Mouse (Mus musculus): Measurements from ENCODE around the gene Chrd. TPM values are rescaled to one million over a fixed set of nuclear protein-coding genes. Genes with fewer than 3 reads are reported as not detected.

Chrd gene
- polyA plus RNA-seq (2012; rRNA removed), result 7.2 and 10.7 TPM in 2 replicates

DNA sequence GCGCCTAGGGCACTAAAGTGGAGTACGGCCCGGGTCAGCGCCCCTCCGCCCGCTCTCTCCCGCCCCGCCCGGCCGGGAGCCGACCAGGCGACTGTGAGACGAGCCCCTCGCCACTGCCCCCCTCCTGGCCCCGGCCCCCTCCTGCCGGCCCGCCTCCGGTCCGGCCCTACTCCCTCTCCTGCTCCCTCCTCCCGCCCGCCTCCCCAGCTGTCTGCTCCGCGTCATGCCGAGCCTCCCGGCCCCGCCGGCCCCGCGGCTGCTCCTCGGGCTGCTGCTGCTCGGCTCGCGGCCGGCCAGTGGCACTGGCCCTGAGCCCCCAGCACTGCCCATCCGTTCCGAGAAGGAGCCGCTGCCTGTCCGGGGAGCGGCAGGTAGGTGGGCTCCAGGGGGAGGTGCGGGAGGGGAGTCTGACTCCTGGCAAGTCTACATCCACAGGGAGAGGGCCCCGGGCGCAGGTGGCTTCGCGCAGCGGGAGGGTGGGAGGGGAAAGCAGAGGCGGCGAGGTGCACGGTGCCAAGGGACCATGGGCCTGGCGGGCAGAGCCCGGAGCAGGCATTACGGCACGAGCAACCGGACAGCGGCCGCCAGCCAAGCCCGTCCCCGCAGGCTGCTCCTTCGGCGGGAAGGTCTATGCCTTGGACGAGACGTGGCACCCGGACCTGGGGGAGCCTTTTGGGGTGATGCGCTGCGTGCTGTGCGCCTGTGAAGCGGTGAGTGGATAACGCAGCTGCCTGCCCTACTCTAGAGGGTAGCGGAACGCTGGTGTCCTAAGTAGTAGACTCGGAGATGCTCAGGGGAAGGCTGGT is at the start of gene Chrd:
TSS of gene Chrd (plus strand) at position 203 of the 806 bp plus-strand sequence.
- no peaks in the 10 kb centered on the region for H3K36me3 ChIP-seq (ENCODE audit: control insufficient read depth, insufficient read depth, low read length)
- TF ChIP-seq CTCF (conservative IDR thresholded peaks at IDR 0.05; ENCODE audit: insufficient read depth, insufficient read length, low read depth, low read length), result no peak
- no peak for TF ChIP-seq POLR2A (IDR thresholded peaks at IDR 0.05; ENCODE audit: low read depth, low read length)
- H3K4me1 ChIP-seq (ENCODE audit: control insufficient read depth, insufficient read depth, low read length), result no peaks in the 10 kb centered on the region; the same call in 1 of the 2 replicates
- no peaks in the 10 kb centered on the region for H3K27me3 ChIP-seq (replicated peaks; ENCODE audit: control insufficient read depth, insufficient read depth, low read length)
- DNase-seq, result peak; percentile 69
- H3K4me3 ChIP-seq (ENCODE audit: insufficient read depth, low read depth, low read length), result peak within 1 kb of the TSS; percentile 58
- no peak within 1 kb of the TSS for H3K27ac ChIP-seq (ENCODE audit: insufficient read depth, low read depth, low read length)
- under 1% methylated on average over 62 of the region's 70 CpGs for WGBS

DNA sequence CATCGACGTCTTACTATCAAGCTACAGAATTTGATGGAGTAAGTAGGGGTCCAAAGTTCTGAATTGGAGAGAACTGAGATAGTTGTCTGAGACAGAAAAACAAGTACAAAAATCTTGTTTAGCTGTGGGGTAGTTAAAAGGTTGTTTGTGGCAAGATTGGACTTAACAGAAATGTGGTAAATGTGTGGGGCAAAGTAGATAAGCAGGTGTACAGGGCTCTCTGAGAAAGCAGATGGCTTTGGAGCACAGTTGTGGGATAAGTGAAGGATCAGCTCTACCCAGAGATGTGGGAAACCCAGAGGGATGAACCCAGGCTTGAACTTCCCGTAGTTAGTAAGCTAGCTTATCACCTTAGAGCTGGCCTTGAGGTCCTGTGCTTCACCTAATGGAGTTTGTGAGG is 42.2 kb upstream of the Chrd start:
- H3K4me1 ChIP-seq (ENCODE audit: control insufficient read depth, insufficient read depth, low read length), result no peaks in the 10 kb centered on the region
- no peak for DNase-seq
- peaks cover 17% of the 10 kb centered on the region for H3K36me3 ChIP-seq (ENCODE audit: control insufficient read depth, insufficient read depth, low read length)
- no peak overlapping the region for H3K4me3 ChIP-seq (ENCODE audit: insufficient read depth, low read depth, low read length)
- WGBS, result 76% methylated on average over 3 of the region's 3 CpGs
- no peak overlapping the region for H3K27ac ChIP-seq (ENCODE audit: insufficient read depth, low read depth, low read length)
- TF ChIP-seq CTCF (conservative IDR thresholded peaks at IDR 0.05; ENCODE audit: insufficient read depth, insufficient read length, low read depth, low read length), result no peak
- TF ChIP-seq POLR2A (IDR thresholded peaks at IDR 0.05; ENCODE audit: low read depth, low read length), result no peak
- H3K27me3 ChIP-seq (replicated peaks; ENCODE audit: control insufficient read depth, insufficient read depth, low read length), result no peaks in the 10 kb centered on the region

GRCm38 (mm10) chr16:20691617-20692016 is 41.3 kb upstream of the Chrd start:
- Histone ChIP-seq H3K36me3 (ENCODE audit: control insufficient read depth, insufficient read depth, low read length) (peaks cover 14% of the 10 kb centered on the region), H3K27me3 (replicated peaks; ENCODE audit: control insufficient read depth, insufficient read depth, low read length) (no peaks in the 10 kb centered on the region)
- WGBS, result 48% methylated on average over 1 of the region's 1 CpGs

DNA sequence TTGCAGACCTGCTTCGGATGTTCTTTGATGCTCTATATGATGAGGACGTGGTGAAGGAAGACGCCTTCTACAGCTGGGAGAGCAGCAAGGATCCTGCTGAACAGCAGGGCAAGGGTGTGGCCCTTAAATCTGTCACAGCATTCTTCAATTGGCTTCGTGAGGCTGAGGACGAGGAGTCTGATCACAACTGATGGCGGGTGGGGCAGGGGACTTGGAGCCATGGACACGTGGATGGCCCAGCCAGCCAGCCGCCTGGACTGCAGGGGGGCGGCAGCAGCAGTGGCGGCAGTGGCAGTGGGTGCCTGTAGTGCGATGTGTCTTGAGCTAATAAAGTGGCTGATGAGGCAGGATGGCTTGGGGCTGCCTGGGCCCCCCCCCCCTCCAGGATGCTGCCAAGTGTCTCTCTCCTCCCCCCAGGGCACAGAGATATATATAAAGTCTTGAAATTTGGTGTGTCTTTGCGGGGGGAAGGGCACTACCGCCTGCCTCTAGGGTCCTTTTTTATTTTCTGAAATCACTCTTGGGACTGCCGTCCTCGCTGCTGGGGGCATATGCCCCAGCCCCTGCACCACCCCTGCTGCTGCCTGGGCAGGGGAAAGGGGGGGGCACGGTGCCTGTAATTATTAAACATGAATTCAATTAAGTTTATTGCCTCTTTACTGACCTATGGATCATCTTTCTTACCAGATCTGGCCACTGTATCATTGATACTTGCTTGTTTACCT is 40.5 kb upstream of the Chrd start:
- H3K4me3 ChIP-seq (ENCODE audit: insufficient read depth, low read depth, low read length), result no peak overlapping the region
- no peaks in the 10 kb centered on the region for H3K4me1 ChIP-seq (ENCODE audit: control insufficient read depth, insufficient read depth, low read length)
- no peaks in the 10 kb centered on the region for H3K27me3 ChIP-seq (replicated peaks; ENCODE audit: control insufficient read depth, insufficient read depth, low read length)
- H3K36me3 ChIP-seq (ENCODE audit: control insufficient read depth, insufficient read depth, low read length), result peaks cover 8% of the 10 kb centered on the region
- TF ChIP-seq POLR2A (IDR thresholded peaks at IDR 0.05; ENCODE audit: low read depth, low read length) (no peak), CTCF (conservative IDR thresholded peaks at IDR 0.05; ENCODE audit: insufficient read depth, insufficient read length, low read depth, low read length) (no peak)
- no peak overlapping the region for H3K27ac ChIP-seq (ENCODE audit: insufficient read depth, low read depth, low read length)
- WGBS, result 68% methylated on average over 16 of the region's 16 CpGs
- no peak for DNase-seq

More at GRCm38 (mm10) chr16:20691617-20692016, 41.3 kb upstream of the Chrd start:
- no peak for TF ChIP-seq CTCF (conservative IDR thresholded peaks at IDR 0.05; ENCODE audit: insufficient read depth, insufficient read length, low read depth, low read length)
- no peak for TF ChIP-seq POLR2A (IDR thresholded peaks at IDR 0.05; ENCODE audit: low read depth, low read length)
- DNase-seq, result no peak
- no peak overlapping the region for H3K4me3 ChIP-seq (ENCODE audit: insufficient read depth, low read depth, low read length)
- no peaks in the 10 kb centered on the region for H3K4me1 ChIP-seq (ENCODE audit: control insufficient read depth, insufficient read depth, low read length)
- no peak overlapping the region for H3K27ac ChIP-seq (ENCODE audit: insufficient read depth, low read depth, low read length)

- WGBS, result 2% methylated on average over 37 of the region's 37 CpGs
- TF ChIP-seq CTCF (conservative IDR thresholded peaks at IDR 0.05; ENCODE audit: insufficient read depth, insufficient read length, low read depth, low read length) (no peak), POLR2A (IDR thresholded peaks at IDR 0.05; ENCODE audit: low read depth, low read length) (peak; percentile 51)
- peak; percentile 90 for DNase-seq
- Histone ChIP-seq H3K27me3 (replicated peaks; ENCODE audit: control insufficient read depth, insufficient read depth, low read length) (no peaks in the 10 kb centered on the region), H3K27ac (ENCODE audit: insufficient read depth, low read depth, low read length) (0 out of 2 replicates have a peak within 1 kb of the TSS, but pooled peaks have one; percentile 21), H3K4me1 (ENCODE audit: control insufficient read depth, insufficient read depth, low read length) (no peaks in the 10 kb centered on the region), H3K36me3 (ENCODE audit: control insufficient read depth, insufficient read depth, low read length) (peaks cover 4% of the 10 kb centered on the region), H3K4me3 (ENCODE audit: insufficient read depth, low read depth, low read length) (peak within 1 kb of the TSS; percentile 84)
Observed at GRCm38 (mm10) chr16:20693111-20693701, 39.7 kb upstream of the Chrd start, which contains the start of gene Fam131a. Fam131a (plus strand) TSS chr16:20693241.

DNA sequence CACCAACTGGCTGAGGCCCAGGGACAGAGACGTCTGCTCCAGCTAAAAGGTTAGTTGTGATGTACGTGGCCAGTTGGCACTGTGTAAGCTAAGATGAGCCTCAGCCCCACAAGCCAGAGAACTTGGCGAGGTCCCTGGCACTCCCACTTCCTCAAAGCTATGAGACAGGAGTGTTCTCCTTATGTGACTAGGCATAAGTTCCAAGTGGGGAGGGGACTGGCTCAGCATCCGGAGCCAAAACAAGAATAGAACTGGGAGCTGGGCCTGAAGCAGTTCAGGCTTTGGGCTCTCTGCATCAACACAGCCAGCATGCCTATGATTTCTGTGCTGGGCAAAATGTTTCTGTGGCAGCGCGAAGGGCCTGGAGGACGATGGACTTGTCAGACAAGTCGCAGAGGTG is 38.1 kb upstream of the Chrd start:
- TF ChIP-seq POLR2A (IDR thresholded peaks at IDR 0.05; ENCODE audit: low read depth, low read length), result no peak
- no peak for TF ChIP-seq CTCF (conservative IDR thresholded peaks at IDR 0.05; ENCODE audit: insufficient read depth, insufficient read length, low read depth, low read length)
- Histone ChIP-seq H3K27ac (ENCODE audit: insufficient read depth, low read depth, low read length) (no peak overlapping the region), H3K4me3 (ENCODE audit: insufficient read depth, low read depth, low read length) (no peak overlapping the region), H3K4me1 (ENCODE audit: control insufficient read depth, insufficient read depth, low read length) (no peaks in the 10 kb centered on the region), H3K36me3 (ENCODE audit: control insufficient read depth, insufficient read depth, low read length) (peaks cover 3% of the 10 kb centered on the region), H3K27me3 (replicated peaks; ENCODE audit: control insufficient read depth, insufficient read depth, low read length) (no peaks in the 10 kb centered on the region)
- DNase-seq, result peak; percentile 46
- 67% methylated on average over 8 of the region's 8 CpGs for WGBS

Data from kidney, adult 2 months (tissue).